Mouse (Mus musculus) embryonic facial prominence, embryonic 11.5 days (tissue): ENCODE measurements around the gene Nprl3. TPM values are rescaled to one million over a fixed set of nuclear protein-coding genes. Genes with fewer than 3 reads are reported as not detected.
A peak's percentile ranks its signal among the peaks of the same experiment; 100 is the strongest.

Source experiments
- ATAC-seq: fragments of 200-750 bp; cut with Nextera tagmentation; replicated peaks from 2 replicates; pipeline ENCODE4 v1.8.0; 2017; ENCODE audit warnings: low read depth; ENCODE audit not compliant: insufficient number of reproducible peaks, low FRiP score, low TSS enrichment
- DNase-seq: peaks from one replicate; pipeline ENCODE4 v3.0.0-alpha.2; 2015; ENCODE audit warnings: low spot score
- H3K27ac ChIP-seq: fragments of 300-500 bp; sonication (generic); replicated peaks from 2 replicates; pipeline ENCODE4 v1.5.1; 2014; ENCODE audit warnings: mild to moderate bottlenecking, low read depth, low read length, control low read depth
- H3K27me3 ChIP-seq: fragments of 300-500 bp; sonication (generic); 2 replicates; pipeline ENCODE4 v1.6.1; 2014; ENCODE audit warnings: mild to moderate bottlenecking, low read length, moderate library complexity, mixed read lengths; ENCODE audit not compliant: control insufficient read depth, insufficient read depth
- H3K36me3 ChIP-seq: fragments of 300-500 bp; sonication (generic); replicated peaks from 2 replicates; pipeline ENCODE4 v1.6.1; 2014; ENCODE audit warnings: low read depth, mild to moderate bottlenecking, low read length, moderate library complexity, mixed read lengths; ENCODE audit not compliant: control insufficient read depth, insufficient read depth
- H3K4me1 ChIP-seq: fragments of 300-500 bp; sonication (generic); 2 replicates; pipeline ENCODE4 v1.6.1; 2014; ENCODE audit warnings: low read length, mixed read lengths; ENCODE audit not compliant: control insufficient read depth, insufficient read depth
- H3K4me2 ChIP-seq: fragments of 300-500 bp; sonication (generic); 2 replicates; pipeline ENCODE4 v1.6.1; 2014; ENCODE audit warnings: low read depth, mild to moderate bottlenecking, control low read depth, low read length, moderate library complexity
- H3K4me3 ChIP-seq: fragments of 300-500 bp; sonication (generic); 2 replicates; pipeline ENCODE4 v1.5.1; 2014; ENCODE audit warnings: low read depth, low read length, control low read depth
- H3K9ac ChIP-seq: fragments of 300-500 bp; sonication (generic); replicated peaks from 2 replicates; pipeline ENCODE4 v1.6.1; 2014; ENCODE audit warnings: mild to moderate bottlenecking, control low read depth, low read length
- H3K9me3 ChIP-seq: fragments of 300-500 bp; sonication (generic); replicated peaks from 2 replicates; pipeline ENCODE4 v1.6.1; 2016; ENCODE audit warnings: mild to moderate bottlenecking, low read length, inconsistent platforms, mixed read lengths; ENCODE audit not compliant: control insufficient read depth
- WGBS: fragments of 180-500 bp; shearing (Covaris S2); extraction: QIAGEN DNeasy Blood & Tissue Kit; methylation state at CpG from one replicate; pipeline ENCODE4 v1.1.7; 2014; 5-methylcytosine and 5-hydroxymethylcytosine counted together
- polyA plus RNA-seq: library from polyadenylated mRNA; unstranded; fragments of >200 nt; fragmentation: Nextera tagmentation; extraction: Ambion mirVana; gene quantifications from 2 replicates; pipeline ENCODE4 v1.2.1, GENCODE M21; 2014

Gene Nprl3
- polyA plus RNA-seq, 1 experiment from 2014 or later, result 28.7 TPM

GRCm38 (mm10) chr11:32224468-32225139 lies 42.9 kb downstream of the Nprl3 start:
- H3K4me1 ChIP-seq, result peaks cover 9% of the 10 kb centered on the region; the same call in 1 of the 2 replicates

GRCm38 (mm10) chr11:32223297-32223967 lies 44.1 kb downstream of the Nprl3 start:
- no peaks in the 10 kb centered on the region for H3K9me3 ChIP-seq
- H3K27me3 ChIP-seq, result no peaks in the 10 kb centered on the region
- H3K4me1 ChIP-seq, result peaks cover 9% of the 10 kb centered on the region; the same call in 1 of the 2 replicates
- no peak for ATAC-seq
- H3K27ac ChIP-seq, result no peak overlapping the region
- no peak overlapping the region for H3K4me2 ChIP-seq
- no peak overlapping the region for H3K9ac ChIP-seq
- no peaks in the 10 kb centered on the region for H3K36me3 ChIP-seq
- WGBS, result 63% methylated on average over 4 of the region's 4 CpGs
- no peak for DNase-seq
- H3K4me3 ChIP-seq, result no peak overlapping the region

More at GRCm38 (mm10) chr11:32224468-32225139, 42.9 kb downstream of the Nprl3 start:
- Histone ChIP-seq H3K4me2 (no peak overlapping the region), H3K9me3 (no peaks in the 10 kb centered on the region), H3K4me3 (no peak overlapping the region), H3K36me3 (no peaks in the 10 kb centered on the region), H3K27ac (0 out of 2 replicates have a peak overlapping the region, but pooled peaks have one; percentile 54), H3K9ac (no peak overlapping the region), H3K27me3 (no peaks in the 10 kb centered on the region)
- WGBS, result 11% methylated on average over 4 of the region's 4 CpGs
- no peak for ATAC-seq
- peak; percentile 60 for DNase-seq

GRCm38 (mm10) chr11:32222570-32223194 lies 44.8 kb downstream of the Nprl3 start:
- no peaks in the 10 kb centered on the region for H3K27me3 ChIP-seq
- ATAC-seq, result no peak
- peak overlapping the region; percentile 86 for H3K4me3 ChIP-seq
- no peak overlapping the region for H3K27ac ChIP-seq
- WGBS, result 6% methylated on average over 21 of the region's 21 CpGs
- H3K4me1 ChIP-seq, result peaks cover 9% of the 10 kb centered on the region; the same call in 1 of the 2 replicates
- no peaks in the 10 kb centered on the region for H3K9me3 ChIP-seq
- H3K4me2 ChIP-seq, result peak overlapping the region; percentile 96
- DNase-seq, result peak; percentile 29
- H3K36me3 ChIP-seq, result no peaks in the 10 kb centered on the region
- peak overlapping the region; percentile 89 for H3K9ac ChIP-seq

- ATAC-seq (peak; percentile 44), DNase-seq (peak; percentile 77)
- Histone ChIP-seq H3K27ac (peak within 1 kb of the TSS; percentile 80), H3K36me3 (no peaks in the 10 kb centered on the region), H3K4me2 (peak within 1 kb of the TSS; percentile 96), H3K9me3 (no peaks in the 10 kb centered on the region), H3K4me3 (peak within 1 kb of the TSS; percentile 86), H3K9ac (peak within 1 kb of the TSS; percentile 89), H3K4me1 (peaks cover 9% of the 10 kb centered on the region; the same call in 1 of the 2 replicates), H3K27me3 (no peaks in the 10 kb centered on the region)
- under 1% methylated on average over 60 of the region's 72 CpGs for WGBS
Measured at GRCm38 (mm10) chr11:32221951-32222409, 45.5 kb downstream of the Nprl3 start, which contains the start of gene Rhbdf1. Rhbdf1 (minus strand) TSS chr11:32222300.

GRCm38 (mm10) chr11:32221225-32221950 lies 46.1 kb downstream of the Nprl3 start:
- H3K9me3 ChIP-seq, result no peaks in the 10 kb centered on the region
- H3K4me2 ChIP-seq, result peak overlapping the region; percentile 96
- no peaks in the 10 kb centered on the region for H3K27me3 ChIP-seq
- ATAC-seq (peak; percentile 62), DNase-seq (peak; percentile 78)
- no peaks in the 10 kb centered on the region for H3K36me3 ChIP-seq
- peak overlapping the region; percentile 80 for H3K27ac ChIP-seq
- WGBS, result under 1% methylated on average over 46 of the region's 46 CpGs
- peaks cover 9% of the 10 kb centered on the region; the same call in 1 of the 2 replicates for H3K4me1 ChIP-seq
- peak overlapping the region; percentile 86 for H3K4me3 ChIP-seq
- peak overlapping the region; percentile 89 for H3K9ac ChIP-seq

GRCm38 (mm10) chr11:32220607-32221224 lies 46.8 kb downstream of the Nprl3 start:
- Histone ChIP-seq H3K4me3 (peak overlapping the region; percentile 86), H3K36me3 (no peaks in the 10 kb centered on the region), H3K9ac (peak overlapping the region; percentile 89; the same call in 1 of the 2 replicates), H3K27me3 (no peaks in the 10 kb centered on the region), H3K4me1 (peaks cover 9% of the 10 kb centered on the region; the same call in 1 of the 2 replicates), H3K4me2 (peak overlapping the region; percentile 96), H3K27ac (peak overlapping the region; percentile 80; the same call in 1 of the 2 replicates), H3K9me3 (no peaks in the 10 kb centered on the region)
- DNase-seq (no peak), ATAC-seq (peak; percentile 2)
- 35% methylated on average over 10 of the region's 10 CpGs for WGBS

GRCm38 (mm10) chr11:32219287-32219686 lies 48.2 kb downstream of the Nprl3 start:
- Histone ChIP-seq H3K4me3 (no peak overlapping the region), H3K9me3 (no peaks in the 10 kb centered on the region), H3K36me3 (no peaks in the 10 kb centered on the region), H3K9ac (no peak overlapping the region), H3K27me3 (no peaks in the 10 kb centered on the region), H3K4me2 (no peak overlapping the region), H3K27ac (no peak overlapping the region), H3K4me1 (peaks cover 3% of the 10 kb centered on the region; the same call in 1 of the 2 replicates)
- no peak for DNase-seq
- 86% methylated on average over 10 of the region's 10 CpGs for WGBS
- no peak for ATAC-seq
